Mouse (Mus musculus): ENCODE measurements around the gene Pagr1a.

Gene Pagr1a

GRCm38 (mm10) chr7:127016971-127017949 is at the start of gene Pagr1a:
Pagr1a (minus strand) TSS chr7:127017352.
- DNase-seq (ENCODE audit: low read depth, low spot score): peak; percentile 100

- DNase-seq (ENCODE audit: low read depth, low spot score): no peak
These were observed 49.2 kb upstream of the Pagr1a start for GRCm38 (mm10) chr7:127066317-127066716.

- DNase-seq (ENCODE audit: low read depth, low spot score): no peak
These were observed 48.4 kb upstream of the Pagr1a start for GRCm38 (mm10) chr7:127065538-127065937.

GRCm38 (mm10) chr7:127055026-127055585 is 38.0 kb upstream of the Pagr1a start:
- no peak for DNase-seq (ENCODE audit: low read depth, low spot score)

GRCm38 (mm10) chr7:127041851-127042672 is 24.9 kb upstream of the Pagr1a start, which contains the start of gene Kif22:
Kif22 (minus strand) TSS chr7:127042471.
- DNase-seq (ENCODE audit: low read depth, low spot score): peak; percentile 81

GRCm38 (mm10) chr7:127031244-127031643 is 14.1 kb upstream of the Pagr1a start:
- DNase-seq (ENCODE audit: low read depth, low spot score): no peak

- DNase-seq (ENCODE audit: low read depth, low spot score): no peak
These were observed 13.0 kb upstream of the Pagr1a start for GRCm38 (mm10) chr7:127030172-127030571.

GRCm38 (mm10) chr7:127027885-127028284 is 10.7 kb upstream of the Pagr1a start:
- no peak for DNase-seq (ENCODE audit: low read depth, low spot score)

GRCm38 (mm10) chr7:127026984-127027726 is 10.0 kb upstream of the Pagr1a start, which contains the start of gene Maz:
Maz (minus strand) TSS chr7:127027037.
- DNase-seq (ENCODE audit: low read depth, low spot score): peak; percentile 98

- no peak for DNase-seq (ENCODE audit: low read depth, low spot score)
These were observed 9.4 kb upstream of the Pagr1a start for GRCm38 (mm10) chr7:127026616-127026983.

- peak; percentile 59 for DNase-seq (ENCODE audit: low read depth, low spot score)
These were observed 9.0 kb upstream of the Pagr1a start for GRCm38 (mm10) chr7:127026161-127026600.

GRCm38 (mm10) chr7:127025556-127026160 is 8.5 kb upstream of the Pagr1a start:
- peak; percentile 14 for DNase-seq (ENCODE audit: low read depth, low spot score)

- DNase-seq (ENCODE audit: low read depth, low spot score): peak; percentile 59
These were observed 7.8 kb upstream of the Pagr1a start for GRCm38 (mm10) chr7:127024755-127025555.

GRCm38 (mm10) chr7:127023896-127024690 is 6.9 kb upstream of the Pagr1a start:
- no peak for DNase-seq (ENCODE audit: low read depth, low spot score)

GRCm38 (mm10) chr7:127023272-127023691 is 6.1 kb upstream of the Pagr1a start:
- no peak for DNase-seq (ENCODE audit: low read depth, low spot score)

- no peak for DNase-seq (ENCODE audit: low read depth, low spot score)
These were observed 5.5 kb upstream of the Pagr1a start for GRCm38 (mm10) chr7:127022528-127023271.

GRCm38 (mm10) chr7:127021563-127022527 is 4.7 kb upstream of the Pagr1a start:
- DNase-seq (ENCODE audit: low read depth, low spot score): no peak

Measured in embryo, embryonic 11.5 days (tissue).